Mouse (Mus musculus) lung, embryonic 16.5 days (tissue): ENCODE measurements around the gene Wdr20. TPM values are rescaled to one million over a fixed set of nuclear protein-coding genes. Genes with fewer than 3 reads are reported as not detected.

Experiments
- ATAC-seq: fragments of 200-750 bp; cut with Nextera tagmentation; 2 replicates; pipeline ENCODE4 v1.8.0; 2017; ENCODE audit warnings: low read depth, mild to moderate bottlenecking, moderate library complexity
- H3K27ac ChIP-seq: fragments of 300-500 bp; sonication (generic); 2 replicates; pipeline ENCODE4 v1.5.1; 2014; ENCODE audit warnings: mild to moderate bottlenecking, control low read depth, low read length
- H3K27me3 ChIP-seq: fragments of 300-500 bp; sonication (generic); 2 replicates; pipeline ENCODE4 v1.6.1; 2014; ENCODE audit warnings: low read depth, low read length, mixed read lengths; ENCODE audit not compliant: control insufficient read depth, insufficient read depth
- H3K36me3 ChIP-seq: fragments of 300-500 bp; sonication (generic); 2 replicates; pipeline ENCODE4 v1.6.1; 2014; ENCODE audit warnings: low read length; ENCODE audit not compliant: control insufficient read depth, insufficient read depth
- H3K4me1 ChIP-seq: fragments of 300-500 bp; sonication (generic); replicated peaks from 2 replicates; pipeline ENCODE4 v1.6.1; 2014; ENCODE audit warnings: low read length, mixed read lengths; ENCODE audit not compliant: control insufficient read depth, insufficient read depth
- H3K4me2 ChIP-seq: fragments of 300-500 bp; sonication (generic); 2 replicates; pipeline ENCODE4 v1.6.1; 2014; ENCODE audit warnings: low read depth, low read length, control low read depth
- H3K4me3 ChIP-seq: fragments of 300-500 bp; sonication (generic); 2 replicates; pipeline ENCODE4 v1.5.1; 2014; ENCODE audit warnings: mild to moderate bottlenecking, low read length, control low read depth
- H3K9ac ChIP-seq: fragments of 300-500 bp; sonication (generic); 2 replicates; pipeline ENCODE4 v1.6.1; 2014; ENCODE audit warnings: low read length, control low read depth
- H3K9me3 ChIP-seq: fragments of 300-500 bp; sonication (generic); 2 replicates; pipeline ENCODE4 v1.6.1; 2016; ENCODE audit warnings: low read length; ENCODE audit not compliant: control insufficient read depth
- WGBS: fragments of 180-500 bp; shearing (Covaris S2); extraction: QIAGEN DNeasy Blood & Tissue Kit; methylation state at CpG from one replicate; pipeline ENCODE4 v1.1.7; 2014; 5-methylcytosine and 5-hydroxymethylcytosine counted together
- polyA plus RNA-seq: library from polyadenylated mRNA; unstranded; fragments of >200 nt; fragmentation: Nextera tagmentation; extraction: Ambion mirVana; gene quantifications from 2 replicates; pipeline ENCODE4 v1.2.1, GENCODE M21; 2015

Wdr20 gene
- polyA plus RNA-seq, 1 experiment from 2014 or later = 25.3 TPM

DNA sequence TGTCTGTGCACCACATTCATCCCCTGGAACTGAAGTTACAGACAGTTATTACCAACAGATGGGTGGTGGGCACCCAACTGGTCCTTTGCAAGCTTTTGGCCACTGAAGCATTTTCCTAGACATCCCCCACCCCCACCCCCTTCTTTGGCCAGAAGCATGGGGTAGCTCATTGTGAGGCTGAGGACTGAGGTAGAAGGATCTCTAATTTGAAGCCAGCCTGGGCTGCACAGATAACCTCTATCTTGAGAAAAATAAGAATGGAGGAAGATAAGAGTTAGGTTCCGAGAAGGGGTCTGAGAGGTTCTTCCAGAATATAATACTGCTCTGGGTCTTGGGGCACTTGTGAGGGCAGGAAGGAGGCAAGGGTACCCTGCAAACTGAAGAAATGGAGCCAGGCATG is 44.5 kb downstream of the Wdr20 start:
- no peak overlapping the region for H3K27ac ChIP-seq
- peaks cover 2% of the 10 kb centered on the region; the same call in 1 of the 2 replicates for H3K4me1 ChIP-seq
- H3K4me2 ChIP-seq = no peak overlapping the region
- no peak for ATAC-seq
- no peaks in the 10 kb centered on the region for H3K27me3 ChIP-seq
- H3K9me3 ChIP-seq = no peaks in the 10 kb centered on the region
- WGBS = 86% methylated on average over 1 of the region's 1 CpGs
- H3K36me3 ChIP-seq = peaks cover 5% of the 10 kb centered on the region; the same call in 1 of the 2 replicates
- no peak overlapping the region for H3K4me3 ChIP-seq
- no peak overlapping the region for H3K9ac ChIP-seq

DNA sequence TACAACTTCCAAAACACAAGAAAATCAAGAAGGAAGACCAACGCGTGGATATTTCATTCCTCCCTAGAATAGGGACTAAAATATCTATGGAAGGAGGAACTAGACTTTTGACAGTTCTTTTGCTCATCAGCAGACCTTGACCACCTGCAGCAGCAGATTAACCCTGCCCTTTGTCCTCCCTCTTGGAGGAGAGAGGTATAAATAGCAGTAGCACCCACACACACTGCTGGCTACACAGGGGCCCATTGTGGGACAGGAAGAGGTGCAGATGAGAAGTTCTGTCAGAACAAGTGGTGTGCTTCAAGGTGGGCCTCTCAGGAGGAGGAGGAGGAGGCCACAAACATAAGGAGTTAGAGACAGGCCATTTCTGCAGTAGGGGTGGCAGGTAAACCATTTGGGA is 46.5 kb downstream of the Wdr20 start:
- Histone ChIP-seq H3K4me3 (no peak overlapping the region), H3K36me3 (peaks cover 5% of the 10 kb centered on the region; the same call in 1 of the 2 replicates), H3K27me3 (no peaks in the 10 kb centered on the region), H3K4me2 (no peak overlapping the region), H3K9ac (no peak overlapping the region), H3K4me1 (peaks cover 1% of the 10 kb centered on the region; the same call in 1 of the 2 replicates), H3K9me3 (no peaks in the 10 kb centered on the region), H3K27ac (no peak overlapping the region)
- WGBS = 91% methylated on average over 2 of the region's 2 CpGs
- ATAC-seq = no peak

DNA sequence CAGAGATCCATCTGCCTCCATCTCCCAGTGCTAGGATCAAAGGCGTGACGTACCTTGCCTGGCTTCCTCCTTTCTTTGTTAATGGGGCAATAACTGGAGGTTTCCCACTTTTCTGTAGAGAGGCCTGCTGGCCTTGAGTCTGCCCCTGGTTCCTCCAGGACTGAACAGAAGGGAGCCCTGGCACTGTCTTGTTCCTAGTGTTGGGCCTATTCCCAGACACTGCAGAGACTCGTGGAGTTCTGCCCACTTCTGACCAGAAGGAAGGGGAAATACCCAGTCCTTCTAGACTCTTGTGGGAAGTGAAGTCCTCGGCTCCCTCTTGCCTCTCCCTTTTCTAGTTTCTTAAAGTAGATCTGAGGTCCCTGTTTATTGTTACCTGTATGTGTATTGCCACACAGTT is 48.5 kb downstream of the Wdr20 start:
- Histone ChIP-seq H3K36me3 (0 out of 2 replicates have a peak, but pooled peaks cover 5% of the 10 kb centered on the region), H3K9ac (no peak overlapping the region), H3K4me1 (no peaks in the 10 kb centered on the region), H3K4me3 (no peak overlapping the region), H3K4me2 (no peak overlapping the region), H3K9me3 (no peaks in the 10 kb centered on the region), H3K27me3 (no peaks in the 10 kb centered on the region), H3K27ac (no peak overlapping the region)
- ATAC-seq = no peak
- 87% methylated on average over 4 of the region's 4 CpGs for WGBS

DNA sequence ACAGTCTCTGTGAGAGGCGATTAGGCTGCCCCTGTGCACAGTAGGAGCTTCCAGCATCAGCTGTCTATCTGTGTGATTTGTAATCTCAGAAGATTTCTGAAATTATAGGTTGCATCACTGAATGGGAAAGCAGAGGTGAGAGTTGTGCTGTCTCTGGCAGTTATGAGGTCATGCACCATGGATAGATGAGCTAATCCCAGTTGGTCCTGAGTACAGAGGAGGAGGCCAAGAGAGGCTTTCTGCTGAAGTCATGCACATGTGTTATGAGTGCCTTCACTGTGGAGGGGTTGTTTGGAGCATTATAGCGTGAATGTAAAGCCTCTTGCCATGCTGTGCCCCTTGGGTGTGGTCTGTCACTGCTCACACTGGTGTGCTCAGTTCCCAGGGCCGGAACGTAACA is 52.8 kb downstream of the Wdr20 start:
- 88% methylated on average over 4 of the region's 4 CpGs for WGBS
- no peak for ATAC-seq

DNA sequence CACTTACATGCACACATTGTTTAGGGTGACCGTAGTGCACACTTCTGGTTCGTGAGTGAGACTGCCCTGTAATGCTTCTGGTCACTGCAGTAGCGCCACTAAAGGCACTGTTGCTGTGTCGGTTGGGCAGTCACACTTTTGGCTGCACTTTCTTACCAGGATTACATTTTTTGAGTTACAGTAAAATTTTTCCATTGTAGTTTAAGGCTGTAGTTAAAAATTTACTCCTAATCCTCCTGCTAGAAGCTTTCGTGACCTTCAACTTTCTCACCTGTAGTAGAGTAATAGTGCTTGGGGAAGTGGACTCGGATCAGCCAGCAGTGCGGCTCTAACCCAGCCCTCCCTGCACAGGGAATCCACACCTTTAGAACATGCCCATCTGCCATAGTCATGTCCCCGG is 53.3 kb downstream of the Wdr20 start:
- H3K36me3 ChIP-seq = 0 out of 2 replicates have a peak, but pooled peaks cover 2% of the 10 kb centered on the region
- H3K4me2 ChIP-seq = no peak overlapping the region
- WGBS = 86% methylated on average over 8 of the region's 8 CpGs
- H3K27me3 ChIP-seq = no peaks in the 10 kb centered on the region
- H3K27ac ChIP-seq = no peak overlapping the region
- no peak overlapping the region for H3K9ac ChIP-seq
- H3K4me1 ChIP-seq = no peaks in the 10 kb centered on the region
- no peak overlapping the region for H3K4me3 ChIP-seq
- no peak for ATAC-seq
- no peaks in the 10 kb centered on the region for H3K9me3 ChIP-seq

More for the DNA sequence above, 52.8 kb downstream of the Wdr20 start:
- Histone ChIP-seq H3K27ac (no peak overlapping the region), H3K4me3 (no peak overlapping the region), H3K27me3 (no peaks in the 10 kb centered on the region), H3K4me1 (no peaks in the 10 kb centered on the region), H3K9me3 (no peaks in the 10 kb centered on the region), H3K36me3 (0 out of 2 replicates have a peak, but pooled peaks cover 2% of the 10 kb centered on the region), H3K4me2 (no peak overlapping the region), H3K9ac (no peak overlapping the region)

DNA sequence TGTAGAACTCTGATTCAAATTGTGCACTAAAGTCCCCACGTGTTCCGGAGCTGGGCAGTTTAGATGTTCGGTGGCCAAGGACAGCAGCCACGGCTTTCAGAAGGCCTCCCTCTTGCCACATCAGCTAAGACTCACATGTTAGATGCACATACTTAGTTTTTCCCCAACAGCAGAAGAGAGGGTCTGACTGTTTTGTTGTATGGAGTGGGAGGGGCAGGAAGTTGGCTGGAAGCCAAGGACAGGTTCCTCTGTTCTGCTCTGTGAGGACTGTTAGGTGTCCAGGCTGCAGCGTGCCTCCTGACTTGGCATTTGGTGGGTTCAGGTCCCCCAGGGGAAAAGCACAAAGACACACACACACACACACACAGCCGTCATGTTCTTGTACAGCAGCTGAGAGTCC is 57.3 kb downstream of the Wdr20 start:
- ATAC-seq = peak; percentile 17; the same call in 1 of the 2 replicates
- Histone ChIP-seq H3K36me3 (0 out of 2 replicates have a peak, but pooled peaks cover 2% of the 10 kb centered on the region), H3K9me3 (no peaks in the 10 kb centered on the region), H3K27ac (no peak overlapping the region), H3K27me3 (no peaks in the 10 kb centered on the region), H3K4me3 (no peak overlapping the region), H3K4me1 (no peaks in the 10 kb centered on the region), H3K4me2 (no peak overlapping the region), H3K9ac (no peak overlapping the region)
- 88% methylated on average over 6 of the region's 6 CpGs for WGBS

DNA sequence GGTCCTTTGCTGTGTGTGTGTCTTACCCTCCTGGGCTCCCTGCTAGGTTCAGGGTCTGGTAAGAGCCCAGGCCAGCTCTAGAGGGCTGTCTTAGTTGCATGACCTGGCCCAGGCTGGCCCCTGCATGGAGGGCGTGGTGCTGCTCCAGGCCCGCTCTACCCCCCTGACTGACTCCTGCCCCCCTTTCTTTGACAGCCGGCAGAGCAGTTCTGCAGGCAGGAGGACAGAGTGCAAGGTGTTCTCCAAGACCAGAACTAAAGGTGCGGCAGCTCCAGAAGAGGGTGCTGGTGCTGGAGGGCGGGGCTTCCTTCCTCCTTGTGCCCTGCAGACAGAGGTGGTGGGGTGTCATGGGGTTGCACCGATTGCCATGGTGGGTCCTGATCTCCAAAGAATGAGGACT is 59.0 kb downstream of the Wdr20 start:
- Histone ChIP-seq H3K4me3 (no peak overlapping the region), H3K9ac (no peak overlapping the region), H3K4me1 (no peaks in the 10 kb centered on the region), H3K4me2 (no peak overlapping the region), H3K27me3 (no peaks in the 10 kb centered on the region), H3K9me3 (no peaks in the 10 kb centered on the region), H3K36me3 (0 out of 2 replicates have a peak, but pooled peaks cover 2% of the 10 kb centered on the region), H3K27ac (no peak overlapping the region)
- no peak for ATAC-seq
- whole genome bisulfite sequencing = 77% methylated on average over 6 of the region's 6 CpGs

DNA sequence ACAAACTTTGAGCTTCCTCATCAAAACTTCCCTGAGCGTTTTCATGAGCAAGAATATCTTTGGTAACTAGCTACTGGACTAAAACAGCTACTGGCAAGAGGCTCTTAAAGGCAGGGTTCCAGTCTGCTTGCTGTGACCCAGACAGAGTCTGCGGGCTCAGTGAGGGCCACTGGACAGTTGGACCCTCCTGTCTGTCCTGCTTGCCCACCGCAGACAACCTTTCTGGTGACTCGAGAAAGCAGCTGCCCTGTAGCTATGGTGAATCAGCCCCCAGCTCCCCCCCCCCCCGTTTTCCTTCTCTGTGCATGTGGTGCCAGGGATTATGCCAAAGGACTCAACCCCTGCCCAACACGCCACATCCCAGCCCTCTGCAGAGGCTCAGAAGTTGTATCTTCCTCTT is 59.5 kb downstream of the Wdr20 start:
- H3K9me3 ChIP-seq = no peaks in the 10 kb centered on the region
- 0 out of 2 replicates have a peak, but pooled peaks cover 2% of the 10 kb centered on the region for H3K36me3 ChIP-seq
- 85% methylated on average over 6 of the region's 6 CpGs for WGBS
- no peak overlapping the region for H3K4me3 ChIP-seq
- H3K27me3 ChIP-seq = no peaks in the 10 kb centered on the region
- no peaks in the 10 kb centered on the region for H3K4me1 ChIP-seq
- H3K27ac ChIP-seq = no peak overlapping the region
- H3K9ac ChIP-seq = no peak overlapping the region
- ATAC-seq = no peak
- no peak overlapping the region for H3K4me2 ChIP-seq

DNA sequence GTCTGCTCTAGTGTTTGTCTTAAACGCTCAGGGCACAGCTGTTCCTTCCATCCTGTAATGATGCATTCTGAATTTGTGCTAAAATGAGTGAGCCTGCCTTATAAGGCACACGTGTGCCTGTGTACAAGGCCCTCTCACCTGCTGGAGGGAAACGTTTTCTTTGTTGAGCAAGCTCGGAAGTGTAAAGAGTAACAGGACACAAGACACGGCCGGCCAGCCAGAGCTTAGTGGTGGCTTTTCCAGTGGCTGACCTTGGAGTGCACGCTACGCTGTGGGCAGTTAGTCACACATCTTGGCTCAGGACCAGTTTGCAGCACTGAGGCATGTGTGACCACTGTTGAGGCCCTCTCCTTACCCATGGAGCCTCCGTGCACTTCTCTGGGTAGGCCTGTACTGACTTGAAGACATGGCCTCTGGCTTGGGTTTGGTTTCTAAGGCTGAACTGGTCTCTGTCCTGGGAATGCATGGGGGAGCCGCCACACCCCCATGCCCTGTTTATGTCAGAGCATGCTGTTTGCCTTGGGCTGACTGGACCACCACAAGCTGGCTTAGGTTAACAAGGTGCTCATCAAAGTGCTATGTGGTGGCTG is 60.2 kb downstream of the Wdr20 start:
- no peak overlapping the region for H3K9ac ChIP-seq
- no peaks in the 10 kb centered on the region for H3K27me3 ChIP-seq
- H3K4me3 ChIP-seq = no peak overlapping the region
- no peaks in the 10 kb centered on the region for H3K4me1 ChIP-seq
- no peaks in the 10 kb centered on the region for H3K9me3 ChIP-seq
- no peak overlapping the region for H3K27ac ChIP-seq
- ATAC-seq = no peak
- WGBS = 80% methylated on average over 10 of the region's 10 CpGs
- no peak overlapping the region for H3K4me2 ChIP-seq
- H3K36me3 ChIP-seq = 0 out of 2 replicates have a peak, but pooled peaks cover 2% of the 10 kb centered on the region
